Mouse (Mus musculus): ENCODE data around the gene Lrpap1. TPM values are rescaled to one million over a fixed set of nuclear protein-coding genes. Genes with fewer than 3 reads are reported as not detected.

Gene Lrpap1
- polyA plus RNA-seq, 1 experiment from 2014 or later: 47.7 TPM

- Histone ChIP-seq H3K9me3 (ENCODE audit: control insufficient read depth) (no peaks in the 10 kb centered on the region), H3K4me3 (ENCODE audit: low read depth, low read length) (no peak overlapping the region), H3K27me3 (replicated peaks; ENCODE audit: control insufficient read depth, insufficient read depth, low read length) (no peaks in the 10 kb centered on the region), H3K4me2 (replicated peaks; ENCODE audit: low read depth) (no peak overlapping the region), H3K36me3 (ENCODE audit: control insufficient read depth, insufficient read depth) (no peaks in the 10 kb centered on the region), H3K9ac (ENCODE audit: low read depth, low read length) (no peak overlapping the region), H3K27ac (ENCODE audit: low read depth, low read length) (no peak overlapping the region), H3K4me1 (replicated peaks; ENCODE audit: control insufficient read depth, insufficient read depth, low read length) (no peaks in the 10 kb centered on the region)
- TF ChIP-seq CTCF (IDR thresholded peaks at IDR 0.05; ENCODE audit: low read depth): no peak
- WGBS: 68% methylated on average over 4 of the region's 4 CpGs
- ATAC-seq: no peak
Observed at GRCm38 (mm10) chr5:35112444-35112843, 6.9 kb upstream of the Lrpap1 start.

DNA sequence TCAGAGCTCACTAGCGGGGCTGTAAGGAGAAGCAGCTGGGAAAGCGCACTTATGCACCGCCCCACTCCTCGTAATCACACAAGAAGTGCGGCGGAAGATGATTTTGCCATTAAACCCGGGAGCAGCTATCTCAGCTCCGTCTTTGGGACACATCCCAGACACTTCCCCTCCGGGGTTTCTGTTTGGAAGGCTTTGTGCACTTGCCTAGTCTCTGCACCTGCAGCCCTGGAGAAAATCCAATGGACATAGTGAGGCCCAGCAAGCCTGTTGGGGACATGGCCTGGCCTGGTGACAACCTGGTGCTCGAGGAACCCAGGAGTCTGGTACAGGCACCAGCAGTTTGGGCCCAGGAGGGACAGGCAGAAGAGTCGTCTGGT lies 344 bp upstream of the Lrpap1 start:
- H3K9me3 ChIP-seq (ENCODE audit: control insufficient read depth): no peaks in the 10 kb centered on the region
- TF ChIP-seq CTCF (IDR thresholded peaks at IDR 0.05; ENCODE audit: low read depth): no peak
- H3K9ac ChIP-seq (ENCODE audit: low read depth, low read length): no peak overlapping the region
- ATAC-seq: peak; percentile 34; the same call in 1 of the 2 replicates
- peaks cover 12% of the 10 kb centered on the region for H3K36me3 ChIP-seq (ENCODE audit: control insufficient read depth, insufficient read depth)
- no peaks in the 10 kb centered on the region for H3K27me3 ChIP-seq (replicated peaks; ENCODE audit: control insufficient read depth, insufficient read depth, low read length)
- H3K4me1 ChIP-seq (replicated peaks; ENCODE audit: control insufficient read depth, insufficient read depth, low read length): peaks cover 12% of the 10 kb centered on the region; the same call in 1 of the 2 replicates
- no peak overlapping the region for H3K27ac ChIP-seq (ENCODE audit: low read depth, low read length)
- 4% methylated on average over 11 of the region's 11 CpGs for WGBS
- peak overlapping the region; percentile 79 for H3K4me2 ChIP-seq (replicated peaks; ENCODE audit: low read depth)
- H3K4me3 ChIP-seq (ENCODE audit: low read depth, low read length): peak overlapping the region; percentile 71

- WGBS: 45% methylated on average over 8 of the region's 8 CpGs
- H3K27ac ChIP-seq (ENCODE audit: low read depth, low read length): no peak overlapping the region
Observed at GRCm38 (mm10) chr5:35104183-35104959, 1.2 kb downstream of the Lrpap1 start.

DNA sequence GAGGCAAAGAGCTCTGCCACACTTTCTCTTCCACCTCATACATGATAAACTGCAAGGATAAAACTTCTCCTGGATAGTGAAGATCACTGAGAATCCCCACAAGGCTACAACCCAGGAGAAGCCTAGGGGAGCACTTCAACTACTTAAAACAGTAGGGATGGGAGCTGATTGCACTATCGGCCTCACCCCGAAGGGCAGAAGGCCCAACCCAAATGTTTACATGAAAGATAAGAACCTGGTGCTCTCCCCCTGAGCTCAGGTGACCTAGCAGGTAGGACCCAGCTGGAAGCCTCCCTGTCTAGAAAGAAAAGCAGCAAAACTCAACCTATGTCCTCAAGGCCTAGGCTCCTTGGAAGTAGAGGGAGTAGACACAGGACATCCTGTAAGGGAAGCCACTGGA lies 2.0 kb downstream of the Lrpap1 start:
- Histone ChIP-seq H3K4me3 (ENCODE audit: low read depth, low read length) (no peak overlapping the region), H3K36me3 (ENCODE audit: control insufficient read depth, insufficient read depth) (peaks cover 36% of the 10 kb centered on the region), H3K9ac (ENCODE audit: low read depth, low read length) (no peak overlapping the region), H3K27me3 (replicated peaks; ENCODE audit: control insufficient read depth, insufficient read depth, low read length) (no peaks in the 10 kb centered on the region), H3K27ac (ENCODE audit: low read depth, low read length) (no peak overlapping the region), H3K9me3 (ENCODE audit: control insufficient read depth) (no peaks in the 10 kb centered on the region), H3K4me2 (replicated peaks; ENCODE audit: low read depth) (peak overlapping the region; percentile 79; the same call in 1 of the 2 replicates), H3K4me1 (replicated peaks; ENCODE audit: control insufficient read depth, insufficient read depth, low read length) (peaks cover 12% of the 10 kb centered on the region; the same call in 1 of the 2 replicates)
- 49% methylated on average over 2 of the region's 2 CpGs for WGBS
- TF ChIP-seq CTCF (IDR thresholded peaks at IDR 0.05; ENCODE audit: low read depth): no peak
- no peak for ATAC-seq

More at GRCm38 (mm10) chr5:35104183-35104959, 1.2 kb downstream of the Lrpap1 start:
- Histone ChIP-seq H3K4me1 (replicated peaks; ENCODE audit: control insufficient read depth, insufficient read depth, low read length) (peaks cover 12% of the 10 kb centered on the region; the same call in 1 of the 2 replicates), H3K4me2 (replicated peaks; ENCODE audit: low read depth) (peak overlapping the region; percentile 79), H3K9me3 (ENCODE audit: control insufficient read depth) (no peaks in the 10 kb centered on the region), H3K4me3 (ENCODE audit: low read depth, low read length) (peak overlapping the region; percentile 71), H3K36me3 (ENCODE audit: control insufficient read depth, insufficient read depth) (peaks cover 27% of the 10 kb centered on the region), H3K27me3 (replicated peaks; ENCODE audit: control insufficient read depth, insufficient read depth, low read length) (no peaks in the 10 kb centered on the region), H3K9ac (ENCODE audit: low read depth, low read length) (peak overlapping the region; percentile 58; the same call in 1 of the 2 replicates)
- TF ChIP-seq CTCF (IDR thresholded peaks at IDR 0.05; ENCODE audit: low read depth): no peak
- no peak for ATAC-seq

GRCm38 (mm10) chr5:35103086-35103485 lies 2.5 kb downstream of the Lrpap1 start:
- no peak overlapping the region for H3K4me2 ChIP-seq (replicated peaks; ENCODE audit: low read depth)
- H3K27me3 ChIP-seq (replicated peaks; ENCODE audit: control insufficient read depth, insufficient read depth, low read length): no peaks in the 10 kb centered on the region
- TF ChIP-seq CTCF (IDR thresholded peaks at IDR 0.05; ENCODE audit: low read depth): no peak
- H3K9ac ChIP-seq (ENCODE audit: low read depth, low read length): no peak overlapping the region
- H3K27ac ChIP-seq (ENCODE audit: low read depth, low read length): no peak overlapping the region
- no peaks in the 10 kb centered on the region for H3K9me3 ChIP-seq (ENCODE audit: control insufficient read depth)
- WGBS: 91% methylated on average over 8 of the region's 8 CpGs
- no peak for ATAC-seq
- H3K4me3 ChIP-seq (ENCODE audit: low read depth, low read length): no peak overlapping the region
- H3K36me3 ChIP-seq (ENCODE audit: control insufficient read depth, insufficient read depth): peaks cover 40% of the 10 kb centered on the region
- peaks cover 12% of the 10 kb centered on the region; the same call in 1 of the 2 replicates for H3K4me1 ChIP-seq (replicated peaks; ENCODE audit: control insufficient read depth, insufficient read depth, low read length)

- no peak for ATAC-seq
- Histone ChIP-seq H3K36me3 (ENCODE audit: control insufficient read depth, insufficient read depth) (peaks cover 49% of the 10 kb centered on the region), H3K4me3 (ENCODE audit: low read depth, low read length) (no peak overlapping the region), H3K9me3 (ENCODE audit: control insufficient read depth) (no peaks in the 10 kb centered on the region), H3K27ac (ENCODE audit: low read depth, low read length) (no peak overlapping the region; the same call in 1 of the 2 replicates), H3K4me1 (replicated peaks; ENCODE audit: control insufficient read depth, insufficient read depth, low read length) (no peaks in the 10 kb centered on the region), H3K4me2 (replicated peaks; ENCODE audit: low read depth) (no peak overlapping the region), H3K27me3 (replicated peaks; ENCODE audit: control insufficient read depth, insufficient read depth, low read length) (no peaks in the 10 kb centered on the region), H3K9ac (ENCODE audit: low read depth, low read length) (no peak overlapping the region)
- WGBS: 84% methylated on average over 3 of the region's 3 CpGs
- no peak for TF ChIP-seq CTCF (IDR thresholded peaks at IDR 0.05; ENCODE audit: low read depth)
Observed at GRCm38 (mm10) chr5:35091636-35092035, 13.9 kb downstream of the Lrpap1 start.
